Mouse (Mus musculus): ENCODE measurements around the gene Ttc8. TPM values are rescaled to one million over a fixed set of nuclear protein-coding genes. Genes with fewer than 3 reads are reported as not detected.

Gene Ttc8
- total RNA-seq, 2 experiments from 2014 or later, result 46.6 to 49.5 TPM

DNA sequence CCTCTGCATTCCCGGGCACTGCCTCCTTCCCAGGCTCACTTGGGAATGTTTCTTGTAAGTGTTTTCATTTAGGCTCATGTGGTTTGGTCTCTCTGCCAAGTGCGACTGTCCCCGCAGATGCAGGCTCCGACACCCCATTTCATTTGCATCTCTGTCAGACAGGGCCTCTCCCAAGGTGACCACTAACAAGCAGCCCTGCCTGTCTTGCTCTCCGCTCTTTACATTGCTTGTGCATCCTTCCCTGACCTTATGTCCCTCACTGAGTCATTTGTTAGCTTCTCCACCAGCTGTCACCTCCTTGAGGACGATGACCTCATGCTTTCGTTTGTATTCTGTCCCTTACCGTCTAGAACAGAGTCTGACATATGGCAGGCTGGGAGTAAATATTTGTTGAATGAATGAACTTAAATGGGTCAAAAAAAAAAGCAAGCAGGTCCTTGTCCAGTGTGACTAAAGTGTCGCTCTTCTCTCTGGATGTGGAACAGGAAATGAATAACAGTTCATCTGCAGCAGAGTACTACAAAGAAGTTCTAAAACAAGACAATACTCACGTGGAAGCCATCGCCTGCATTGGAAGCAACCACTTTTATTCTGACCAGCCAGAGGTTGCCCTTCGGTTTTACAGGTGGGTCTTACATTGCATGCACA lies 53.9 kb downstream of the Ttc8 start:
- DNase-seq, result no peak

DNA sequence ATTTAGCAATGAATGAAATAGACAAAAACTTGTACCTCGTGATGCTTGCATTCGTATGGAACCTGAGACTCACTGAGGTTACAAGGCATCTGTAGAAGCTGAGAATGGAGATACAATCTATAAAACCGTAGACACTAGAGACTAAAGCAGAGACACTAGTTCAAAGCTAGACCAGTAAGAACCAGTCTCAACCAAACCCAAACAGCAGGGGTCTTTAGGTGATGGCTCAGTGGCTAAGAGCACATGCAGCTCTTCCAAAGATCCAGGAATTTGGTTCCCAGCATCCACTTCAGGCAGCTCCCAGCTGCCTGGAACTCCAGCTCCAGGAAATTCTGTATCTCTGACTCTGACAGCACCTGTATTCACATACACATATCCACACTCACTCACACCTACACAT lies 60.7 kb downstream of the Ttc8 start:
- DNase-seq, result no peak

DNA sequence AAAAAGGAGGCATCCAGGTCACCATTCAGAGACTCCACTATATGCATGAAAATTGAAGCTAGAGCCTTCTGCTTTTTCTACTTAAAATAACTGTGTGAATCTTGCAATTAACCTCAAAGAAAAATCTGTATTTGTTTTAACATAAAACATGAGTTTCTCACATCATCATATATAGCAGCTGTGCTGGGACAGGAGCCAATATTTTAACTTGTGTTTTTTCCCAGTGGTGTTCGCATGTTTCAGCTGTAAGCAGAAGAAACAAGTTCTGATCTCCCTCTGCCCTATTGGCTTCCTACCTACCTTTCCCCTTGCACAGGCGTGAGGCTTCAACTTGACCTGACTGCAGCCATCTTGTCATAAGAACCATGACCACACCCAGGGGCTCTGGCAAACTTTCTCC lies 64.4 kb downstream of the Ttc8 start:
- no peak for DNase-seq

DNA sequence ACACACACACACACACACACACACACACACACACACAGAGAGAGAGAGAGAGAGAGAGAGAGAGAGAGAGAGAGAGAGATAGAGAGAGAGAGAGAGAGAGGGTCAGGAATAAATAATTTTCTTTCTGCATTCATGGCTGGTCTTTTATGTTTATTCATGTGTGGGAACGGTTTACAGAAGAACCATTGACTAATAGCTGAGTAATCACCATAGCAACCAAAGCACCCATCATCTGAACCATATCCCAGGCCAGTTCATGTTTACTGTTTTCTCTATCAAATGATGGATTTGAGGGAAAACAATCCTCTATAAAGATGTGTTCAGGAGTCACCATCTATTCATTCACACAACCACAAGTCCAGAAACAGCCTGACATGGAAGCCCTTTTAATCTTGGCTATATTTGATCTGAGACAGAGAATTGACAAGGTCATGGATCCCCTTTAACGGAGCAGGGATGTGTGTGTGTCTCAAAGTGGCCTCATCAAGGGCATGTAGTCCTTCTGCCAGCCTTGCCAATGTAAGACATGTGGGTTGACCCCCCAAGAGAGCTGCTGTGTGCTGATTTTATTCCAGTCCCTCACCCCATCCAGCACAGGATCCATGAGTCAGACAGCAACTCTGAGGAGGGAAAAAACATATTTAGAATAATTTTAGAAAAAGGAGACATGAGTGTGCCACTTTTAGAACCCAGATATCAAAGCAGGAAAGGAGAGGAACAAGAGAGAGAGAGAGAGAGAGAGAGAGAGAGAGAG lies 70.9 kb downstream of the Ttc8 start:
- no peak for DNase-seq

DNA sequence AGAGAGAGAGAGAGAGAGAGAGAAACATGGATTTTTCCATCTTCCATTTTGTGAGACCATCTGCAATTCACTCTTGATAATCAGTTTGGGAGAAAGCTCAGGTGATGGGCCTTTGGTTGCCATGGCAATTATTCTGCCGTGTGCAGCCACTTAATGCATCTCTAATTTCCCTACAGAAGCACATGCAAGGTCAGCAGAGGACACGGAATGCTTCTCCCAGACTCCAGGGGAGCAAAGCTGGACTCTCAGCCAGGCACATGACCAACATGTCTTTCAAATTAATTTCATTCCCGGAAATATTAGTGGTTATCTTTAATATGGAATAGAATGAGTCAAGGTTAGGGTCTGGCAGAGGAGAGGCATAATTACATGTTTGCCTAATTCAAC lies 71.4 kb downstream of the Ttc8 start:
- no peak for DNase-seq

DNA sequence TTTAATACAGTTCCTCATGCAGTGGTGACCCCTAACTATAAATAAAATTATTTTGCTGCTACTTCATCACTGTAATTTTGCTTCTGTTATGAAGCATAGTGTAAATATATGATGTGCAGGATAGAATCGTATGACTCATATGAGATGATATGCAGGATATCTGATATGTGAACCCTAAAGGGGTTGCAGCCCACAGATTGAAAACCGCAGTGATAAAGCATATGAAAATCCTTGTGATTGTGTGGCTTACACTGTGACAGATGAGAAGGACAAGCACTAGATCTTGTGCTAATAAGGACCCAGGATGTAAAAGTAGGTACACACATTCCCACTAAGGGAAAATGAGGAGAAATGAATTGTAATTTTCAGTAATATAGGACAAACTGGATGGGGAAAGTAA lies 73.4 kb downstream of the Ttc8 start:
- DNase-seq, result no peak

DNA sequence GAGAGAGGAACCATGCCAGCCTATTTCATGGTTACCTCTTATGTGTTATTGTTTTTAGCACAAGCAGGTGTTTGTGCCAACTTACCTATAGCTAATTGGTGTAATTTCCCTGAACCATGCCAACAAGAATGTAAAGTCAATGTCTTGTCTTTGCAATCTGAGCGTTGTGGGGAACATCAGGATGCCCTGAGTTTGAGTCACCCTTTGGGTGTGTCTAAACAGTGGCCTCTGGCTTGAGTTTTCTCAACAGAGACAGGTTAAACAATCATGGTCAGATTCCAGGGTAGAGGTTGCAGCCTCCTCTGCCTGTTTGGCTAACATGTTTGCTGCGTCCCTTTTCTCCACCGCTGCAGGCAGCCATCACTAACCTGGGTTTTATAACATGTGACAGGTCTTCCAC lies 74.0 kb downstream of the Ttc8 start:
- DNase-seq, result no peak

DNA sequence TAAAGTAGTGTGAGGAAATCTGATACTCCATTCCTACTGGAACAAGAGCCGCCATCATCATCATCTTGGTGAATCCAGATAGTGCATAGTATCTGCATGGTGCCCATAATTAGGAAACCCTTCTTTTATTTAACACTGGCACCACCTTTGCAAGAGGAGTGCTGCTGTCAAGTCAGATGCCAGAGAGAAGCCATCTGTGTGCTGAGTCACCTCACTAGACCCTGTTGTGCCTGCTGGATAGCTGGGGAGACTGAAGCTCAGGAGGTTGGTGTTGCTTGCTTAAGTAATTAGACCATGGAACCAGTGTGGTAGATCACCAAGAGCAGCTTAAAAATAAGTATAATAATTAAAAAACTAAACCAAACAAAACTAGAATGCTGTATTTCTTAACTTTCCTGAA lies 75.5 kb downstream of the Ttc8 start:
- DNase-seq, result no peak

DNA sequence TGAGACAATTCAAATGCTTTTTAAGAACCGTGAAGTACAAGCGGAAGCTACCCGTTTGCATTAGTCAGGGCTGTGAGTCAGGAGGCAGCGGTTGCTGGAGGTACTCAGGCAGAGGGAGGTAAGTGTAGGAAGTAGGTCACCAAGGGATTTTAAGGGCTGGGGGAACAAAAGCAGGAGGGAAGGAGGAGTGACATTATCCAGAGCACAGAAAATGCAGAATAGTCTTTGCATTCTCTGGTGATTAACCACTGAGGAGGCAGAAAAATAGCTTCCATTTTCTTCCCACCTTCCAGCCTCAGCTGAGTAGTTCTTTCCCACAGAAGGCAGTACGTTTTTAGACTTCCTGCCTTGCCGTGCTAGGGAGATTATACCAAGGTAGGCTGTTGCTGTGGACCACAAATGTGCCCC lies 76.2 kb downstream of the Ttc8 start:
- DNase-seq, result no peak

DNA sequence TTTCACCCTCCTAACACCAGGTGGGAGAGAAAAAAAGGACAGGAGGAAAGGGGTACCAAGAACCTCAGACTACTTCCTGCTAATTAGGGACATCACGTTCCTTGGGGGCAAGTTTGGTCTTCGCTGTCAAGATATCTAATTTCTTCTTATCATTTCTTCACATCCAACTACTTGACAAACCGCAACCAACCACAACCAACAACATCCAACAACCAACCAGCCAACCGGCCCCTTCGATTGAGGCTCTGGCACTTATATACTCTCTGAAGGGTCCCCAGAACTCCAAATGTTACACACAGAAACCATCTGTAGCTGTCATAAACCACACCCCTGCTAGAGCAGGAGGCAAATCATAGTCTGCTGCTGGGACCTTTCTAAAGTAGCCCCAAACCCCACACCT lies 76.7 kb downstream of the Ttc8 start:
- DNase-seq, result no peak

DNA sequence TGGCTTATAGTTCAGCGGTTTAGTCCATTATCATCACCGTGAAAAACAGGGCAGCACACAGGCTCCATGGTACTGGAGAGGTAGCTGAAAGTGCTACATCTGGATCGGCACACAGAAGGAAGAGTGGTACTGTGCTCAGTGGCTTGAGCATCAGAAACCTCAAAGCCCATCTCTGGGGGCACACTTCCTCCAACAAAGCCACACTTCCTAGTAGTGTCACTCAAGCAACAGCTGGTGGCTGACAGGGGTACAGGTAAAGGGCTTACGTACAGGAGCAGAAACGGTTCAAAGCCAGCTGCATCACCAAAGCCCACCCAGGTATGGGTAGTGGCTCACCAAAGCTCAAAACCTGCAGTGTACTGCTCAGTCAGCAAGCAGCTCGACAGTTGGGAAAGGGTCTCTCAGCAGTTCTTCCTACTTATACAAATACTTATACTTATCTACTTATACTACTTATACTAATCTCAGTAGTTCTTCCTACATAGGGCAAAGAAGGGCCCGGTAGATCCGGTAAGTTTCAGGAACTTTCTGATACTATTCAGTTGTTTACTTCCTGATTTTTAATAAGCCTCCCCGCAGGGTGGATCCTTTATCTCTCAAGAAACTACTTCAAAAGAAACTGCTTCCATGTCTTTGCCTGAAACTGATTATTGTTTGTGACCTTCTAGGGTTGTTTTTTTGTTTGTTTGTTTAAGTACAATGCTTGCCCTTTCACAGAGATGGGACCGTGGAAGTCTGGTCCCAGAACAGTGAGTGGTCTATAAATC lies 78.5 kb downstream of the Ttc8 start:
- no peak for DNase-seq

DNA sequence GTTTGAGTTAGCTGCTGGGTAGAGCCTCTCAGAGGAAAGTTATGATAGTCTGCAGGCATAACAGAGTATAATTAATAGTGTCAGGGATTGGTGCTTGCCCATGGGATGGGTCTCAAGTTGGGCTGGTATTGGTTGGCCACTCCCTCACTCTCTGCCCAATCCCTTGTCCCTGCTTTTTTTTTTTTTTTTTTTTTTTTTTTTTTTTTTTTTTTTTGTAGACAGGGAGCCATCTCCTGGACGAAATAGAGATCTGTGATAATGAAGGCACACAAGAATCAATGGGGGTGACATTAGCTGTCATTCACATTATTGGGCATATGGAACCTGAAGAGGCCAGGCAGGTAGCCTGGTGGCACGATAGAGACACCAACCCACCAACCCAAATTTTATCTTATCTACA lies 79.9 kb downstream of the Ttc8 start:
- no peak for DNase-seq

DNA sequence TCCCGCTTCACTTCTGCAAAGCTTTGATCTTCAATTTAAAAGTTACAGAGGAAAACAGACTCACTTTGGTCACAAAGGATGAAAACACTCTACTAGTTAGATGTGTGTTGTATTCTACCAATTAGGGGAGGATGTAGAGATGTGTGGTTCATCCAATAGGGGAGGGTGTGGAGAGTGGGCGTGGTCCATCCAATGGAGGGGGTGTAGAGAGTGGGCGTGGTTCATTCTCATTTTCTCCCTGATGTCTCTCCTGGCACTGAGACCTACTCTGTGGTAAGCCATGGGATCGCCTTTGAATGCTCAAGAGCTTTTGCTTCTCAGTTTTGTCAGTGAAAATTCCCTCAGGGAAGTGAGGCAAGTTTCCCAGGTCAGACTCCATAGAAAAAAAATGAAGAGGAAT lies 82.7 kb downstream of the Ttc8 start:
- no peak for DNase-seq

DNA sequence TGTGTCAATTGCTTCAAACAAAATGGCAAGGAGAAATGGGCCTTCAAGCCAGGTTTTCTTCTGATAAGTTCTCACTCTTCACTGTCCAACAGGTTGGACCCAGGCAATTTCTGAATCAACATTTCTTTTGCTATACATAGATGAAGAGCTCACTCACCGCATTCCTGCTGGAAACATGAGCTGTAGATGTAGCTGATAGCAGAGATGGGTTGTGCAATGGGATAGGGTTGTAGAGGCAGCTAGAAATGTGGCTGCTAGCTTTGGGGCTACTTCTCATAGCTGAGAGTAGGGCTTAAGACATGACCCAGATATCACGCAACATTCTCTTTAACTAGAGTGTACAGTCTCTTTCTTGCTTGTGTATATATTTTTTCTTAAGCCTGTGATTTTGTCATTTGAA lies 84.4 kb downstream of the Ttc8 start:
- DNase-seq, result no peak

DNA sequence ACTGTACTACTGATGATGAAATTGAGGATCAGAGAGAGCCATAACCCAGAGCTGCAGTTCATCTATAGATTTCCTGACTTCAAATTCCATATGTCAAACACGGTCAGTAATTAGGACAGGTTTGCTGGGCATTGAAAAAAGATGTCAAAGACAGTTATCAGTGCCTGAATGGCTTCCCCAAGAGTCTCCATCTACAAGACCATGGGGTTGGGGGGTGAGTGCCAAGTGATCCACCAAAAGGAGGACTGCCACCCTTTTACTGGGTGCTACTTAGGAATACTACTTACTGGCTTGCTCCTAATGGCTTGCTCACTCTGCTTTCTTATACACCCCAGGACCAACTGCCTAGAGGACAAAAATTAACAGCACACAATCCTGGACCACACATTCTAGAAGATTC lies 88.4 kb downstream of the Ttc8 start:
- DNase-seq, result no peak

DNA sequence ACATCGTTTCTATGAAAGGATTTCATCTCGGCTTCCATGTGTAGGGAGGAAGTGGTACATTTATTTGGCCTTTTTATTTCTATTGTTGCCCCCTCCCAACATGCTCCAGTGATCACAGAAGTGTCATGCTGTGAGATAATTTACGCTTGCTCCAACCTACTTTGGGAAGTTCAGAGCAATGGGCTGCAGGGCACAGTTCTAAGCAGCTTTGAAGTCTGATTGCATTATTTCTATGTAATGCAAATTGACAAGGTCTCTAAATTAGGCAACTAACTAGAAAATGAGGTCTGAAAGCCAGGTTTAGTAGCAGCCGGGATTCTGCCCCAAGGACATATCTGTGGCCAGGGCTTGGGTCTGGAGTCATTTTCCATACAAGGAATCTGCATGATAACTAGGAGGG lies 89.1 kb downstream of the Ttc8 start:
- no peak for DNase-seq

DNA sequence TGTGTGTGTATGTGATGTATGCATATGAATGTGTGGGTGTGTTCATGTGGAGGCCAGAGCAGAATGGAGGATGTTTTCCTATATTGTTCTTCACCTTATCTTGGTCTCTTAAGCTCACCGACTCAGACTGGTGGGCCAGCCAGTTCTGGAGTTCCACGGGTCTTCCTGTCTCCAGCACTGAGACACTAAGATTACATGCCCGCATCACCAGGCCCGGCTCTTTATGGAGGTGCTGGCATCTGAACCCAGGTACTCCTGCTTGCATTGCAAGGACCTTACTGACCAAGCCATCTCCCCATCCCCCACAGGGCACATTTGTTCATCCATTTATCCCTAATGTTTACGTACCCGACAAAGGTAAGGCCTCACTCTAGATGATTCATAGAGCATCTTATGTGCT lies 89.7 kb downstream of the Ttc8 start:
- no peak for DNase-seq

DNA sequence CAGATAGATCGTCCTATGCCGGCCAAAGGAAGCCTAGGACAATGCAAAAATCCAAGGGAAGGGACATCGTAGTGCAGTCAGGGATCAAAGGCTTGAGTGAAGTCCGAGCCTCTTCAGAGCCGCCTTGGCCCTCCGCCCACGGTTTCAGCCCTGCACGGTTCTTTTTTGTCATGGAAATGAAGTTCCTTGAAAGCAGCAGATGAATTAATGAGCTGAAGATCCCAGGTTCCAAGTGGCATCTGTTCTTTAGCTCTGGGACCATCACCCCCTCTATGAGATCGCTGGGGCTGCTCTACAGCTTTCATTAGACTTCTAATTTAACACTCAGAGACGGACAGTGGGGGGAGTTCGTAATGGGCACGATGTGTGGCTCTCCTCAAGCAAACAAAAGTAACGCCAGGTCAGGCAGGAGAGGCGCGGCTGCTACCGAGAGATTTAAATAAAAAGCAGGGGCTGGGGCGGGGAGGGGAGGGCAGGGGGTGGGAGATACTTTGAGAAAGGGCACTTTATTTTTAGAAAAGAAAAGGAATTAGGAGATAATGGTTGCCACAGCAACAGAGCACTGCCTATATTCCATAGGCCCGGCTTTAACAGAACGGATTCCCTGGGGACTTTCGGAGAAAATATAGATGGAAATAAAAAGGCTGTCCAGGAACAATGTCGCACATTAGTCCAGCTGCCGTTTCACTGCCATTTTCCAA lies 90.9 kb downstream of the Ttc8 start:
- DNase-seq, result no peak

DNA sequence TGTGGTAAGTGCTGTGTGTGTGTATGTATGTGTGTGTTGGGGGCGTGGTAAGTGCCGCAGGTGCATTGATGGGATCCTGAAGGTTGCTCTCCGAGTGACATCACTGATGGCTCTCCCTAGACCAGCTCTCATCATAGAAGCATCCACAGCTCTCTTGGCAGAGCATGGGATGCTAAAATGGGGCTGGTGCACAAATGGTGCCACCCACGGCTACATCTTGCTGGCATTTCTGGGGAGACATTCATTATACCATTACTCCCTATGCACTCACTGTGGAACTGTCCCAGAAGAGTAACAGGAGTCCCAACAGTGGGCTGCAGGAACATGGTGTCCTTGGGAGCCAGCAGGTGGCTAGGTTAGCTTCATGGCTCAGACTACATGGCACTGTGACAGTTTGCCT lies 95.5 kb downstream of the Ttc8 start:
- peak; percentile 68 to 69 for DNase-seq

DNA sequence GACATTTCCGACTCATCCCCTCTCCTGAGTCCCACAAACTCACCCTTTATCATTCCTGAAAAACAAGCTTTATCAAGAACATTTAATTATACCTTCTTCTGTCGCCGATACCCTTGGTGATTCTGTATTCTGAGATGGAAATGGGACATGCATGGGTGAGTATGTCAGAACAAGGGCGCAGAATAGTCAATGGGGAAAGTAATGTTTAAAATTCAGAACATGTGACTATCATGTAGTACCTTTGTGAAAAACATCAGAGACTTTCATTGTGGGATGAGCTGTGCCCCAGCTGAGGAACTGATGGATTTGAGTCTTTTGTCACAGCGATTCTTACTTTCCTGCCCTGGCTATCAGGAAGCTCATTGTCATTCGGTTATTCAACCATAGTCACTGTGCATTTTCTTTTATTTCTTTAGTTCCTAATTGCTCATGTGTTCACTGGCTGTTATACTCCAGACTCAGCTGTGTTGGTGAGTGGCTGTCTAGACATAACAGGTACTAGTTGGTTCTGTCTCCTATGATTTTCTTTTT lies 104.1 kb downstream of the Ttc8 start:
- no peak for DNase-seq

DNA sequence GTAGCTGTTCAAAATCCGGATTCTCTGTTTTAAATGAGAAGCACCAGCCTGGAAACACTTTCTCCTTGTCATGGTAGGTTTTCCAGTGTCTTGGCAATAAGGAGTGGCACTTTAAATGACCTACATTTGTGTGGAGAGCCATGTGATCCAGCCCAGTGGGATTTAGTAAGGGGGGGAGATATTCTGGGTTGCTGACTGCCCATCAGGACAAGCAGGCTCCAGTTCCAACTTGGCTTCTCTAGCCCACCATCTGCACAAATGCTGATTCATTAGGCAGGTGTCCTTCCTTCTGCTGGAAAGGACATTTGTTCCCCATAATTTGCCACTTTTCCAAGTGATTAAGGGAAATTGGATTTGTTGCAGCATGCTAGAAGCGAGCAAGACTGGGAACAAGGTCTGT lies 105.9 kb downstream of the Ttc8 start:
- DNase-seq, result peak in 1 of 2 experiments; percentile 37

DNA sequence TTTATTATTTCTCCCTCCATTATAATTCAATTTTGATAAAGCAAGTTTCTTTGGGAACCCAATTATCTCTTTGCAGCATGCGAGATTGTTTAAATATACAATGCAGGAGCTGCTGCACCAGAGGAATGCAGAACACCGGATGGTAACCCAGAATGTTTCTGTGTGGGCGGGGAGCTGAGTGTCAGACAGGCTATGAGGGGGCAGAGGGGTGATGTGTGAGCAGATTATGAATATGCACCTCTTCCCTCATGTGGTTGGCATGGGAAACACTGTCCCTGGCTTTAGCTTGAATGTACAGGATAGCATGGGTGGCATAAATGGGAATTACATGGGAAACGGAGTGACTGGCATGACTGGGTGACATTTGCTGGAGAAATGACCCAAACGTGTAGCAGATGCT lies 108.3 kb downstream of the Ttc8 start:
- peak in 1 of 2 experiments; percentile 29 for DNase-seq

DNA sequence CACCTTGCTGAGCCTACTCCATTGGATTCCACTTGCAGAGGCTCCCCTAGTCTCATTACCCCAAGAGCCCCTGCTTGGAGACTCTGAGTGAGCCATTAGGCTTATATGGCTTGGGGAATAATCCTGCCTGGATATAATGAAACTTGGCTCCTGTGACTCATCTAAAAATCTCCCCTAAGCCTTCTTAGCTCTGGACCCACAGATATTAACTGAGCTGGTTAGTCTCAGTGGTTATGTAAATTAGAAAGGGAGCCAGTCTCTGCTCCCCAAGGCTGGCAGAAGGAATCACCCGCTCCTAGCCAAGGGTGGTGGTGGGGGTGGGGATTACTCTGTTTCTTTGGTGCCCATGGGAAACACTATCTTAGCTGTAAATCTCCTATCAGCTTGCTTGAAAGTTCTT lies 109.6 kb downstream of the Ttc8 start:
- no peak for DNase-seq
